Mouse (Mus musculus) liver, adult 2 months (tissue): Measurements from ENCODE around the gene Ggcx. TPM values are rescaled to one million over a fixed set of nuclear protein-coding genes. Genes with fewer than 3 reads are reported as not detected.
"Not testable (repeated sequence)": the region's sequence is repeated elsewhere in the genome, so short reads cannot be mapped to it uniquely, and the experiment has no call there.

ENCODE experiments used
- DNase-seq: peaks from one replicate; pipeline ENCODE4 v3.0.0-alpha.2; 2011; ENCODE audit warnings: low read depth, low spot score; ENCODE audit errors: extremely low read depth
- H3K27ac ChIP-seq: fragments of 200-500 bp; replicated peaks from 2 replicates; pipeline ENCODE4 v1.5.1; 2012; ENCODE audit warnings: low read depth, mild to moderate bottlenecking, control low read depth, inconsistent platforms, low read length; ENCODE audit not compliant: insufficient read depth
- H3K27me3 ChIP-seq: fragments of 200-500 bp; 2 replicates; pipeline ENCODE4 v1.6.1; 2012; ENCODE audit warnings: mild to moderate bottlenecking, moderate library complexity, low read length, inconsistent platforms; ENCODE audit not compliant: control insufficient read depth, insufficient read depth
- H3K36me3 ChIP-seq: fragments of 200-500 bp; 2 replicates; pipeline ENCODE4 v1.6.1; 2012; ENCODE audit warnings: low read length, inconsistent platforms; ENCODE audit not compliant: control insufficient read depth, insufficient read depth
- H3K4me1 ChIP-seq: fragments of 200-500 bp; 2 replicates; pipeline ENCODE4 v1.6.1; 2011; ENCODE audit warnings: low read length; ENCODE audit not compliant: control insufficient read depth, insufficient read depth
- H3K4me3 ChIP-seq: fragments of 200-500 bp; 2 replicates; pipeline ENCODE4 v1.5.1; 2011; ENCODE audit warnings: low read depth, mild to moderate bottlenecking, control low read depth, low read length, moderate library complexity; ENCODE audit not compliant: insufficient read depth
- H3K79me2 ChIP-seq: fragments of 200-500 bp; 2 replicates; pipeline ENCODE4 v1.6.1; 2012; ENCODE audit warnings: inconsistent platforms, mild to moderate bottlenecking, low read length, moderate library complexity; ENCODE audit not compliant: control insufficient read depth, insufficient read depth
- H3K9ac ChIP-seq: fragments of 200-500 bp; 2 replicates; pipeline ENCODE4 v1.6.1; 2012; ENCODE audit warnings: low read depth, mild to moderate bottlenecking, control low read depth, inconsistent platforms, low read length
- CTCF ChIP-seq: fragments of 200-500 bp; IDR thresholded peaks from 2 replicates; pipeline ENCODE4 v1.5.1; 2011; ENCODE audit warnings: low read depth, low read length, control low read depth
- POLR2A ChIP-seq: fragments of 200-500 bp; IDR thresholded peaks from 2 replicates; pipeline ENCODE4 v1.6.1; 2011; ENCODE audit warnings: low read length, control low read depth; ENCODE audit not compliant: insufficient read depth; ENCODE audit errors: extremely low read depth
- WGBS: fragments of 180-500 bp; shearing (Covaris S2); methylation state at CpG from one replicate; pipeline ENCODE4 v1.1.7; 2018; 5-methylcytosine and 5-hydroxymethylcytosine counted together
- polyA plus RNA-seq: library from polyadenylated mRNA; depleted of rRNA; stranded (reverse); fragments of >200 nt; gene quantifications from 2 replicates; pipeline ENCODE4 v1.2.3, GENCODE M21; 2012
- total RNA-seq: library from RNA; depleted of rRNA; stranded (reverse); fragments of >200 nt; gene quantifications from 2 replicates; pipeline ENCODE4 v1.2.3, GENCODE M21; 2014

Gene Ggcx
- total and polyA plus RNA-seq, 2 experiments, result 67.3 to 71.0 TPM

DNA sequence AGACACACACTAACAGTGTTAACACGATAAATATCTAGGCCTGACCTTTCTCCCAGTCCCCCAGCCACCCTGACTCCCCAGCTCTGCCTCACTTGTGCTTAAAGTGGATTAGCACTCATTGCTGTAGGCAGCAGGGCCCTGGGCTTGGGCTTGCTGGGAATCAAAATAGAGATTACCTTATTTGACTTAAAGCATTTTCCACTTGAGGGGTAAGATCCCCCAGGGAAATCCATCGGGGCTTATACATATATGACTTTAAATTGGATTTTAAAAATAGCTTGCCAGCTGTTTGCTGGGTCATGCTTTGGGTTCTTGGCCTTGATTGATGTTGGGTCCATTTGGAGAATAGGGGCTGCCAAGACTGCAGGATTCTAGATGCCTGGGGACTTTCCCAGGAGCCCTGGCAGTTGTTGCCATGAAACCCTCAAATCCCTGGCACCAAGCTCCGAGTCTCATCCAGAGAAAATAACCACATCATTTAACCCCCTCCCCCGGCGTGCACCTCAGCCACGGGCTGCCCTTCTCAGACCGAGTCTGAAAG lies 40.8 kb downstream of the Ggcx start:
- Histone ChIP-seq H3K79me2 (no peaks in the 10 kb centered on the region), H3K36me3 (no peaks in the 10 kb centered on the region), H3K27me3 (no peaks in the 10 kb centered on the region), H3K9ac (no peak overlapping the region), H3K4me3 (no peak overlapping the region), H3K27ac (no peak overlapping the region), H3K4me1 (peaks cover 7% of the 10 kb centered on the region)
- WGBS, result 78% methylated on average over 7 of the region's 7 CpGs
- DNase-seq, result no peak
- TF ChIP-seq POLR2A (no peak), CTCF (no peak)

DNA sequence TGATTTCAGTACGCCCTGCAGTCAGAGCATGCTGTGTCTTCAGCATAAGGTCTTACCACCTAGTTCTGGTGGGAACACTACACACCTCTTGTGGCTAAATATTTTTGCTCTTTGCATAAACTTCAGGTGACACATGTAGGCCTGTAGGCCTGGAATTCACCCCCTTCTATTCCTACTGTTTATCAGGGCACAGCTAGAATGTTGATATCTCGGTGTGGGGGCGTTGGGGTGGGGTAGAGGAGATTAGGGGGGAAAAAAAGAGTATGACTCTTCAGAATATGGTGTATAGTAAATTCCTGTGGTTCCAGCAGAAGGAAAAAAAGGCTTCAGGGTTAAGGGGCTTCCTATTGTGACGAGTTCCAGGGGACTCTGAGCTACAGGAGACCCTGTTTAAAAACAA lies 42.5 kb downstream of the Ggcx start:
- Histone ChIP-seq H3K27ac (no peak overlapping the region), H3K4me3 (no peak overlapping the region), H3K9ac (no peak overlapping the region), H3K36me3 (no peaks in the 10 kb centered on the region), H3K4me1 (peaks cover 11% of the 10 kb centered on the region), H3K79me2 (no peaks in the 10 kb centered on the region), H3K27me3 (no peaks in the 10 kb centered on the region)
- TF ChIP-seq CTCF, result no peak
- no peak for TF ChIP-seq POLR2A
- 89% methylated on average over 4 of the region's 4 CpGs for WGBS
- DNase-seq, result no peak

GRCm38 (mm10) chr6:72458418-72458817 lies 44.3 kb downstream of the Ggcx start:
- WGBS, result 67% methylated on average over 7 of the region's 7 CpGs
- H3K4me3 ChIP-seq, result no peak overlapping the region
- H3K27me3 ChIP-seq, result no peaks in the 10 kb centered on the region
- 0 out of 2 replicates have a peak overlapping the region, but pooled peaks have one; percentile 35 for H3K27ac ChIP-seq
- no peak overlapping the region for H3K9ac ChIP-seq
- H3K79me2 ChIP-seq, result no peaks in the 10 kb centered on the region
- no peaks in the 10 kb centered on the region for H3K36me3 ChIP-seq
- H3K4me1 ChIP-seq, result peaks cover 11% of the 10 kb centered on the region
- TF ChIP-seq CTCF (no peak), POLR2A (no peak)
- no peak for DNase-seq

DNA sequence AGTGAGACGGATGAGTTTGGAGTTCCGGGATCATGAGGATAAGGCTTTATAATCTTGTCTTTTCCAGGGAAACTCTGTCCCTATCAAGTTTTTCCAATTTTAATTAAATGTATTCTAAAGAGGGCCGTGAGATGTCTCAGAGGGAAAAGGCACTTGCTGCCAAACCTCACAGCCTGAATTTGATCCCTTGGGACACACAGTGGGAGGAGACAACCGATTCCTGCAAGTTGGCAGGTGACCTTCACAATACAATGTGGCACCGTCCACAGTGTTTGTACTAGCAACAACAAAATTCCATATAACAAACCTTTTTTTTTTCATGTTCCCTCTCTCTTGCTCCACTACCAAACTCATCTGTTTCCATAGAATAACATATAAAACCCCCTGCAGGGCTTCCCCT lies 44.8 kb downstream of the Ggcx start:
- peak overlapping the region; percentile 43 for H3K27ac ChIP-seq
- DNase-seq, result peak; percentile 54

GRCm38 (mm10) chr6:72460036-72460801 lies 46.1 kb downstream of the Ggcx start:
- H3K27me3 ChIP-seq, result no peaks in the 10 kb centered on the region
- no peaks in the 10 kb centered on the region for H3K36me3 ChIP-seq
- TF ChIP-seq POLR2A (no peak), CTCF (no peak)
- WGBS, result 2% methylated on average over 9 of the region's 9 CpGs
- H3K79me2 ChIP-seq, result no peaks in the 10 kb centered on the region
- H3K4me3 ChIP-seq, result no peak overlapping the region
- peak overlapping the region; percentile 82 for H3K27ac ChIP-seq
- peaks cover 11% of the 10 kb centered on the region for H3K4me1 ChIP-seq
- peak overlapping the region; percentile 26; the same call in 1 of the 2 replicates for H3K9ac ChIP-seq
- DNase-seq, result peak; percentile 97

More for the DNA sequence above, 44.8 kb downstream of the Ggcx start:
- no peaks in the 10 kb centered on the region for H3K27me3 ChIP-seq
- H3K9ac ChIP-seq, result no peak overlapping the region
- TF ChIP-seq POLR2A, result no peak
- TF ChIP-seq CTCF, result no peak
- 19% methylated on average over 5 of the region's 5 CpGs for WGBS
- no peaks in the 10 kb centered on the region for H3K79me2 ChIP-seq
- H3K4me1 ChIP-seq, result peaks cover 11% of the 10 kb centered on the region
- no peak overlapping the region for H3K4me3 ChIP-seq
- H3K36me3 ChIP-seq, result no peaks in the 10 kb centered on the region

- H3K27me3 ChIP-seq, H3K36me3 ChIP-seq, H3K79me2 ChIP-seq, H3K9ac ChIP-seq, H3K4me3 ChIP-seq: not testable (repeated sequence)
- Histone ChIP-seq H3K27ac (peak overlapping the region; percentile 17), H3K4me1 (peaks cover 23% of the 10 kb centered on the region)
- DNase-seq, result peak; percentile 80
- WGBS, result 56% methylated on average over 5 of the region's 5 CpGs
These were observed 48.6 kb downstream of the Ggcx start for GRCm38 (mm10) chr6:72462550-72463257.
